Mouse (Mus musculus): ENCODE measurements around the gene Fam184b. TPM values are rescaled to one million over a fixed set of nuclear protein-coding genes. Genes with fewer than 3 reads are reported as not detected.
A peak's percentile ranks its signal among the peaks of the same experiment; 100 is the strongest.

Fam184b gene
- polyA plus RNA-seq (2012; rRNA removed) = 6.4 and 6.9 TPM in 2 replicates

DNA sequence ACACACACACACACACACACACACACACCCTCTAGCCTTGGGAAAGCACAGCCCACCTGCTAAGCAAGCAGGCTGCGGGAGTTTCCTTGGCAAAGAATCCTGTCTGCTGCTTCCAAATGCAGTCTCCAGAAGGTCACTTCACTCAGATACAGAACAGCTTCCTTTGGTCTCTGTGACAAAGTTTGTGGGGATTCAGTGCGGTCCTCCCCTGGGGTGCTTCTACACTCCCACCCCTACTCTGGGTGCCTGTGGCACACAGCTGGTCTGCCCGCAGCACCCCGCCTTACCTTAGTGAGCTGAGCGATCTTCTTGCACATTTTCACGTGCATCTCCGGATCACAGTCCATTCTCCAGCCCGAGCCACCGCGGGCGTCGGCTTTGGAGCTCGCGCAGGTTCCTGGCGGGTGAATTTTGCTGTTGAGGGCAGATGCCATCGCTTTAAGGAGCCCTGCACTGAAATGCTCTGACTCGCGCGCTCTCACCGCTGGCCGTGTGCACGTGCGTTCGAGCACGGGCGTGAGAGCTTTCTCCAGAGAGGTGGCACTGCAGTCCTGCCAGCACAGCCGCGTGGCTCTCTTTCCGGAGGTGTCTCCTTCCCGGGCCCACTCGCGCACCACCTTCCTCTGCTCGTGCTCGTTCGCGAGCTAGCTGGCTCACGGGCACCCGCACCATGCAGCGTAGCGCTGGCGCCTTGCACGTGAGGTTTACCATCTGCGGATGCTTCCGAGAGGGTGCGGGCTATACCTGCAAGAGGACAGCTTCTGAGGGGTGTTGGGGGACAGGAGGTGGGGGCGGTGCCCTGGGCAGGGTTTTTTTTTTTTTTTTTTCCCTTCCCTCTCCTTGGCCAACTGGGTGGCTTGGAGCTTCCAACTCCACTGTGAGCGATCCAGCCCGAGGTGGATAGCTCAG is at the start of gene Fam184b:
TSS of gene Fam184b (minus strand) at position 809 of the 909 bp plus-strand sequence.
- H3K27ac ChIP-seq (ENCODE audit: insufficient read depth, low read length) = peak within 1 kb of the TSS; percentile 61
- no peak for TF ChIP-seq CTCF (IDR thresholded peaks at IDR 0.05; ENCODE audit: borderline replicate concordance, insufficient read depth, low read depth, low read length)
- 0 out of 2 replicates have a peak, but pooled peaks have one; percentile 15 for TF ChIP-seq POLR2A (IDR thresholded peaks at IDR 0.05; ENCODE audit: borderline replicate concordance, insufficient read depth, low read length)
- under 1% methylated on average over 48 of the region's 48 CpGs for WGBS
- H3K4me3 ChIP-seq (replicated peaks; ENCODE audit: insufficient read depth, low read depth, low read length) = peak within 1 kb of the TSS; percentile 64
- H3K27me3 ChIP-seq (ENCODE audit: control insufficient read depth, insufficient read depth, low read length) = no peaks in the 10 kb centered on the region
- peak; percentile 84 for DNase-seq
- no peaks in the 10 kb centered on the region for H3K4me1 ChIP-seq (ENCODE audit: control insufficient read depth, insufficient read depth, low read length)

DNA sequence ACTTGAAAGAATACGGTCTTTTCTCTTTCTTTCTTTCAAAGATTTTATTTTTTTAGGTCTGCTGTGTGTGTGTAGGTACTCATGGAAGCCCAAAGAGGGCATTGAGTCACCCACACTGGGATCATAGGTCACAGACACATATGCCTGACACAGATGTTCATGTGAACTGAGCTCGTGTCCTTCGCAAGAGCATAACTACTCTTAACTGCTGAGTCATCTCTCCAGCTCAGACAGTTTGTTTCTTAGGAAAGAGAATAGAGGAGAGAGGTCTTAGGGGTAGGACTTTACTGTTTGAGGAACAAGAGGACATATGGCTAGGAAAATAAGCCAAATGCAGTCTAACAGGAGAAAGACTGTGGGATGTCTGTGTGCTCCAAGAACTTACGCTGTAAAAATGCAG is 49.7 kb upstream of the Fam184b start:
- TF ChIP-seq POLR2A (IDR thresholded peaks at IDR 0.05; ENCODE audit: borderline replicate concordance, insufficient read depth, low read length) (no peak), CTCF (IDR thresholded peaks at IDR 0.05; ENCODE audit: borderline replicate concordance, insufficient read depth, low read depth, low read length) (no peak)
- H3K4me3 ChIP-seq (replicated peaks; ENCODE audit: insufficient read depth, low read depth, low read length) = no peak overlapping the region
- WGBS = 84% methylated on average over 4 of the region's 4 CpGs
- DNase-seq = no peak
- H3K27me3 ChIP-seq (ENCODE audit: control insufficient read depth, insufficient read depth, low read length) = no peaks in the 10 kb centered on the region
- no peak overlapping the region for H3K27ac ChIP-seq (ENCODE audit: insufficient read depth, low read length)
- H3K4me1 ChIP-seq (ENCODE audit: control insufficient read depth, insufficient read depth, low read length) = no peaks in the 10 kb centered on the region

DNA sequence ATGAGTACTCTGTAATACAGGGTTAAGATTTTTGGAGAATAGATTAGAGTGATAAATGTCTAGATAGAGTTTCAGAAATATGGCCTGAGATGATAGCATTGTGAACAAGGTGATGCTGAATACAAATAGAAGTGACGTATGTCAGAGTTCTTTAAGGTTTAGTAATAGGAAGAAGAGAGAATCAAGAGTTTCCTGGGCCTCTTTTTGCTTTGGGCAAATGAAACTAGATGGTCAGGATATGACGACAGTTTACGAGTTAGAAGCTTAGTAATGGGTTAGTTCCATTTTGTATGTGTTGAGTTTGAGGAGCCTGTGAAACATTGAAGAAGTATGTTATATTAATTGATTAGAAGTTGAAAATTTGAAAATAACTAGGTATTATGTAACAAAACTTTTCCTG is 46.8 kb upstream of the Fam184b start:
- Histone ChIP-seq H3K27ac (ENCODE audit: insufficient read depth, low read length) (no peak overlapping the region), H3K4me3 (replicated peaks; ENCODE audit: insufficient read depth, low read depth, low read length) (no peak overlapping the region), H3K27me3 (ENCODE audit: control insufficient read depth, insufficient read depth, low read length) (no peaks in the 10 kb centered on the region), H3K4me1 (ENCODE audit: control insufficient read depth, insufficient read depth, low read length) (no peaks in the 10 kb centered on the region)
- no peak for TF ChIP-seq POLR2A (IDR thresholded peaks at IDR 0.05; ENCODE audit: borderline replicate concordance, insufficient read depth, low read length)
- no peak for TF ChIP-seq CTCF (IDR thresholded peaks at IDR 0.05; ENCODE audit: borderline replicate concordance, insufficient read depth, low read depth, low read length)
- DNase-seq = no peak
- 96% methylated on average over 3 of the region's 3 CpGs for WGBS

DNA sequence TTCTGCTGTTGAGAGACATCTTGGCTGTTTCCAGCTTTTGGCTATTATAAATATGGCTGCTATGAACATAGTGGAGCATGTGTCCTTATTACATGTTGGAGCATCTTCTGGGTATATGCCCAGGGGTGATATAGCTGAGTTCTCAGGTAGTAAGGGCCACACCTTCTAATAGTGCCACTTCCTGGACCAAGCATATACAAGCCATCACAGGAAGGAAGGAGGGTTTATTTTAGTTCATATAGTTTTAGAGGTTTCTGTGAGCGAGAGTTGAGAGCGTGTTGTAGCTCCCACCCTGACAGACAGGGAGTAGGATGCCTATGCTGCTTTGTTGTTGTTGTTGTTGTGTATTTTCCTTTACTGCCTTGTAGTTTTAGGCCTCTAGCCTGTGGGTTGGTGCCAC is 45.8 kb upstream of the Fam184b start:
- 99% methylated on average over 2 of the region's 2 CpGs for WGBS
- no peak for TF ChIP-seq POLR2A (IDR thresholded peaks at IDR 0.05; ENCODE audit: borderline replicate concordance, insufficient read depth, low read length)
- TF ChIP-seq CTCF (IDR thresholded peaks at IDR 0.05; ENCODE audit: borderline replicate concordance, insufficient read depth, low read depth, low read length) = no peak
- DNase-seq = no peak
- no peak overlapping the region for H3K4me3 ChIP-seq (replicated peaks; ENCODE audit: insufficient read depth, low read depth, low read length)
- no peaks in the 10 kb centered on the region for H3K27me3 ChIP-seq (ENCODE audit: control insufficient read depth, insufficient read depth, low read length)
- H3K4me1 ChIP-seq (ENCODE audit: control insufficient read depth, insufficient read depth, low read length) = no peaks in the 10 kb centered on the region
- H3K27ac ChIP-seq (ENCODE audit: insufficient read depth, low read length) = no peak overlapping the region

DNA sequence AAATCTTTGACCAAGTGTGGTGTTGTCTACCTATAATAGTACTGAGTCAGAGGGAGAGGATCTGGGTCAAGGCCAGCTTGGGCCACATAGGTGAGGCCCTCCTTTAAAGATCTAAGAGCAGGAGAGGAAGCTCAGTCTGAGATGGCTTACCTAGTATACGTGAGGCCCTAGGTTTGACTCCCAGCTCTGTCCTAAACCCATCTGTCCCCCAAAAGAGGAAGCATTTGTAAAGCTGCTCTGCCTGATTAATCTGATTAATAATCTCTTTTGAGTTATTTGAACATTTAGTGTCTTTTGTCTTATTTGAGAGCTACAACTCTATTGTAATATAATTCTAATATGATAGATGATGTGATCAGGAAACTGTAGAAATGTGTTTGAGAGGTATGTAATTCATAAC is 44.0 kb upstream of the Fam184b start:
- Histone ChIP-seq H3K27me3 (ENCODE audit: control insufficient read depth, insufficient read depth, low read length) (no peaks in the 10 kb centered on the region), H3K4me3 (replicated peaks; ENCODE audit: insufficient read depth, low read depth, low read length) (no peak overlapping the region), H3K27ac (ENCODE audit: insufficient read depth, low read length) (no peak overlapping the region), H3K4me1 (ENCODE audit: control insufficient read depth, insufficient read depth, low read length) (no peaks in the 10 kb centered on the region)
- DNase-seq = no peak
- WGBS = 93% methylated on average over 1 of the region's 1 CpGs
- TF ChIP-seq POLR2A (IDR thresholded peaks at IDR 0.05; ENCODE audit: borderline replicate concordance, insufficient read depth, low read length) = no peak
- TF ChIP-seq CTCF (IDR thresholded peaks at IDR 0.05; ENCODE audit: borderline replicate concordance, insufficient read depth, low read depth, low read length) = no peak

DNA sequence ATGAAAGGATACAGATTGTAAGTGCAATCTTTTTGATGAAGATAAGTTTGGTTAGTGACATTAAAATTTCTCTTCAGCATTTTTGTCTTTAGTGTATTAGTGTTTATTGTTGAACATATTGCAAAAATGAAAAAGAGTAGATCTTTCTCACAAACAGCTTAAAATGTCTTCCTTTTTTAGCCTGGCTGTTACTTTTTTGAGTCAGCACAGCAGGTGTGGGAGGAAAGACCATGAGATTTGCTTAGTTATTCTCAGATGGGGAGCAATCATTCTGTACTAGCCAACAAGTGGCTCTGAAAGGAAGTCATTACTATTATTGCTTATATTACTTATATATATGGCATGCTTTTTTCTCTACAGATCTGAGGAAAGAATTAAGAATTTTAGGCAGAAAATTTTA is 40.5 kb upstream of the Fam184b start:
- H3K4me1 ChIP-seq (ENCODE audit: control insufficient read depth, insufficient read depth, low read length) = no peaks in the 10 kb centered on the region
- no peak overlapping the region for H3K4me3 ChIP-seq (replicated peaks; ENCODE audit: insufficient read depth, low read depth, low read length)
- TF ChIP-seq CTCF (IDR thresholded peaks at IDR 0.05; ENCODE audit: borderline replicate concordance, insufficient read depth, low read depth, low read length) (no peak), POLR2A (IDR thresholded peaks at IDR 0.05; ENCODE audit: borderline replicate concordance, insufficient read depth, low read length) (no peak)
- no peaks in the 10 kb centered on the region for H3K27me3 ChIP-seq (ENCODE audit: control insufficient read depth, insufficient read depth, low read length)
- DNase-seq = no peak
- no peak overlapping the region for H3K27ac ChIP-seq (ENCODE audit: insufficient read depth, low read length)

DNA sequence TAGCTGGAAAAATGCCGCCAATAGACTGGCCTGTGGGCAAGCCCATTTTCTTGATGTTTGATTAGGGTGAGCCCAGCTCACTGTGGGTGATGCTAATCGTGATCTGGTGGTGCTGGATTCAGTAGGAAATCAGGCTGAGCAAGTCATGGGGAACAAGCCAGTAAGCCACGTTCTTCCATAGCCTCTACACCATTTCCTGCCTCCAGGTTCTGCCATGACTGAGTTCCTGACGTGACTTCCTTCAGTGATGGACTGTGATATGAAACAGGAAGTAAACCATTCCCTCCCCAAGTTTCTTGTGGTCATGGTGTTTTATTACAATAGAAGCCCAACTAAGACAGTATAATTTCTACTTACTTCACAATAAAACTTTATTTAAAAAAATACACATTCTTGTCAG is 38.2 kb upstream of the Fam184b start:
- DNase-seq = no peak
- Histone ChIP-seq H3K27ac (ENCODE audit: insufficient read depth, low read length) (no peak overlapping the region), H3K4me3 (replicated peaks; ENCODE audit: insufficient read depth, low read depth, low read length) (no peak overlapping the region), H3K27me3 (ENCODE audit: control insufficient read depth, insufficient read depth, low read length) (no peaks in the 10 kb centered on the region), H3K4me1 (ENCODE audit: control insufficient read depth, insufficient read depth, low read length) (no peaks in the 10 kb centered on the region)
- 80% methylated on average over 4 of the region's 4 CpGs for WGBS
- no peak for TF ChIP-seq POLR2A (IDR thresholded peaks at IDR 0.05; ENCODE audit: borderline replicate concordance, insufficient read depth, low read length)
- TF ChIP-seq CTCF (IDR thresholded peaks at IDR 0.05; ENCODE audit: borderline replicate concordance, insufficient read depth, low read depth, low read length) = no peak

DNA sequence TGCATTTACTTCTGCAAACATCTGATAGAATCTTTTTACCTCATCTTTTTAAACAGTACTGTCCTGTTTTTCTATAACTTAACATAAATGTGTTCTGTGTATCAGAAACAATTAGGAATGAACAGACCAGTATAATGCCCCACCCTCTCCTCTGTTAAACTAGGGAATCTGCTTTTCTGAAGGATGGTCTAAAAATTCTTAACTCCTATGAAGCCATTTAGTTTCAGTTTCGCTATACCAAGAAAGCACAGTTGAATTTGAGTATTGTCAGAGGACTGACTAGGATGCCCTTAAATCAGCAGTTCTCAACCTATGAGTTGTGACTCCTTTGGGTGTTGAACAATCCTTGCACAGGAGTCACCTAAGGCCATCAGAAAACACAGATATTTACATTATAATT is 35.6 kb upstream of the Fam184b start:
- Histone ChIP-seq H3K27ac (ENCODE audit: insufficient read depth, low read length) (no peak overlapping the region), H3K4me3 (replicated peaks; ENCODE audit: insufficient read depth, low read depth, low read length) (no peak overlapping the region), H3K4me1 (ENCODE audit: control insufficient read depth, insufficient read depth, low read length) (no peaks in the 10 kb centered on the region), H3K27me3 (ENCODE audit: control insufficient read depth, insufficient read depth, low read length) (no peaks in the 10 kb centered on the region)
- TF ChIP-seq CTCF (IDR thresholded peaks at IDR 0.05; ENCODE audit: borderline replicate concordance, insufficient read depth, low read depth, low read length) = no peak
- no peak for TF ChIP-seq POLR2A (IDR thresholded peaks at IDR 0.05; ENCODE audit: borderline replicate concordance, insufficient read depth, low read length)
- DNase-seq = no peak
- 94% methylated on average over 1 of the region's 1 CpGs for WGBS
